Mouse (Mus musculus): ENCODE results near the gene Ptpn23.

Ptpn23 gene

GRCm38 (mm10) chr9:110408099-110408773 is at the start of gene Ptpn23:
Gene Ptpn23 (minus strand): TSS chr9:110408213.
- peak; percentile 87 for DNase-seq (ENCODE audit: extremely low read depth, low read depth)

DNA sequence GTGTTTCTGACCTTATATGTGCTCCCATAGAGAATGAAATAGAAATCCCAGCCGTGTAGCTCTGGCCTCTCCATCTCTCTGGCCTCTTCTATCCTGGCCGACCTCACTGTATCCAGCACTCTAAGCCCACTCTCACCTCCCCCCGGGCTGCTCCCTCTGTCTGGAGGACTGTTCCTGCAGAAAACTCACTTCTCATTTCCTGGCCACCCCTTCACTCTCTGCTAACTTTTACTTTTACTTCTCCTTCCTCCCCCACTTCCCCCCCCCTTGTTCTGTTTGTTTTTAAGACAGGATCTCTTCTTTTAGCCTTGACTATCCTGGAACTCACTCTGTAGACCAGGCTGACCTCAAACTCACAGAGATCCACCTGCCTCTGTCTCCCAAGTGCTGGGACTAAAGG is 44.5 kb upstream of the Ptpn23 start:
- DNase-seq (ENCODE audit: extremely low read depth, low read depth), result no peak

DNA sequence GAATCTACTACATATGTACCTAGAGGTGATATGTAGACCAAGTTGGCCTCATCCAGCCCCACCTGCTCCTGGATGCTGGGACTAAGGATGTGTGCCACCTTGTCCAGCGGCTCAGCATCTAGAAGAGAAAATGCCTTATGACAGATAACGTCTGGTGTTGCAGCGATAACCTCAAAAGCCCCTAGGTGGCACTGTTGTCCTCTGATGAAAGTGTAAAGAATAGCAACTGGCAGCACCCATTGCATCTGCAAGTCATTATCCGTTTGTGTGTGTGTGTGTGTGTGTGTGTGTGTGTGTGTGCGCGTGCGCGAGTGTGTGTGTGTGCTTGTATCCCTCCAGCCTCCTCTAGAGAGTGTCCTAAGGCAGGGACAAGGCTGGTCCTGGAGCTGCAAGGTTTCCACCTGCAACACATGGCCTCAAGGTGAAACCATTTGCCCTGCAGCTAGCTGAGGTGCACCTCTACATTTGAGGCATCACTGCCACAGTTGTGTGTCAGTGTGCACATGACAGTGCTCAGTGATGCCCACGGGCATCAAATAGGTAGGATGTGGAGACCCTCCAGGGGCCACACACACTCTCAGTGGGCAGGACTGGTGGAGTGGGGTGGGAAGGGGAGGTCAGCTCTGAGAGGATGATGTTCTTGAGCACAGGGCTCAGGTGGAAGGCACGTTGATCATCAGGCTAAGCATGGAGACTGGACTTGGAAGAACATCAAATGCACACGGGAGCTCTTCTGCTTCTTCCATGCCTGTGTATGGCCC is 41.0 kb upstream of the Ptpn23 start:
- peak; percentile 80 for DNase-seq (ENCODE audit: extremely low read depth, low read depth)

GRCm38 (mm10) chr9:110448356-110448755 is 40.3 kb upstream of the Ptpn23 start:
- DNase-seq (ENCODE audit: extremely low read depth, low read depth), result no peak

GRCm38 (mm10) chr9:110440559-110440958 is 32.5 kb upstream of the Ptpn23 start:
- DNase-seq (ENCODE audit: extremely low read depth, low read depth), result no peak

DNA sequence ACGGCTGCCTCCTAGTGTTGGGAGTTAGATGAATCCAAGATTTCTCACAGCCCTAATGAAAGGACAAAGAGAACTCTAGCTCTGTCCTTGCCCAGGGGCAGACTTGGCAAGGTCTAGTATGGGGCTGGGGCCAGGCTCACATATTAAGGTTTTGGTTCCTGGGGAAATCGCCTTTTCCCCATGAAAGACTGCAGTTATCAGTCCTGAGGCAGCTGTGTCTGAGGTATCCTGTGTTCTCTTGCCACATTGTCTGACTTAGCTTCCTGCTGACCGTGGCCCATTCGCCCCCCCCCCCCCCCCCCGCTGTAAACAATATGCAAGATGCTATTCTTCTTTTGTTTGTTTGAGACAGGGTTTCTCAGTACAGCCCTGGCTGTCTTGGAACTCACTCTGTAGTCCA is 32.0 kb upstream of the Ptpn23 start:
- no peak for DNase-seq (ENCODE audit: extremely low read depth, low read depth)

GRCm38 (mm10) chr9:110436041-110436440 is 28.0 kb upstream of the Ptpn23 start:
- no peak for DNase-seq (ENCODE audit: extremely low read depth, low read depth)

DNA sequence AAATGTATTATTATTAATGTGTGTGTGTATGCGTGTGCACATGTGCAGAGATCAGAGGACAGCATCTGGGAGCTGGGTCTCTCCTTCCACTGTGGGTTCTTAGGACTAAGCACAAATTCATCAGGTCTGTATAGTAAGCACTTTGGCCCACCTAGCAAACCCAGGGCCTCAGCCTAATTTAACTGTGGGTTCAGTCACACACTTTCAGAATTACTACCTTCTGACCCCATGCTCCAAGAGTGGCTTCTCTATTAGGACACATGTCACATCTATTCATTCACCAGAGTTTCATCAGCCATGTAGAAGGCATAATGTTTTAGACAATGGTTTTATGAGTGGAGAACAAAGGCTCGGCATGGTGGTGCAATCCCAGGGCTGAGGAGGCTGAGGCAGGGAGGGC is 25.0 kb upstream of the Ptpn23 start:
- DNase-seq (ENCODE audit: extremely low read depth, low read depth), result no peak

DNA sequence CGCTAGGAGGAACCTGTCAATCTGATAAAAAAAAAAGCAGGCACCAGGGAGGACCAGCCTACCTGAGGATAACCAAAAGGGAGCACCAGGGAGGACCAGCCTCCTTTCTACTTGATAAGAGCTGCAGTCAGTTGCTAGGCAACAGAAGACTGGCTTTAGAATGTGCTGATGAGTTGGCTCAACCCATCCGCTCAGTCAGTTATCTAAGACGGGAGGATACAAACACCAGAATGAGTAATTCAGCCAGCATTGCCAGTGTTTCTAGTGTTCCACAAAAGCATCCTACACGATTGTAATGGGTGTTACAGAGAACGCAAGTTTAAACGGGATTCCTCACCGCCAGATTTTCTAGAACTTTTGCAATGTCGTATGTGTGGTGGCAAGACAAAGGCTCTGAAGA is 23.2 kb upstream of the Ptpn23 start:
- no peak for DNase-seq (ENCODE audit: extremely low read depth, low read depth)

DNA sequence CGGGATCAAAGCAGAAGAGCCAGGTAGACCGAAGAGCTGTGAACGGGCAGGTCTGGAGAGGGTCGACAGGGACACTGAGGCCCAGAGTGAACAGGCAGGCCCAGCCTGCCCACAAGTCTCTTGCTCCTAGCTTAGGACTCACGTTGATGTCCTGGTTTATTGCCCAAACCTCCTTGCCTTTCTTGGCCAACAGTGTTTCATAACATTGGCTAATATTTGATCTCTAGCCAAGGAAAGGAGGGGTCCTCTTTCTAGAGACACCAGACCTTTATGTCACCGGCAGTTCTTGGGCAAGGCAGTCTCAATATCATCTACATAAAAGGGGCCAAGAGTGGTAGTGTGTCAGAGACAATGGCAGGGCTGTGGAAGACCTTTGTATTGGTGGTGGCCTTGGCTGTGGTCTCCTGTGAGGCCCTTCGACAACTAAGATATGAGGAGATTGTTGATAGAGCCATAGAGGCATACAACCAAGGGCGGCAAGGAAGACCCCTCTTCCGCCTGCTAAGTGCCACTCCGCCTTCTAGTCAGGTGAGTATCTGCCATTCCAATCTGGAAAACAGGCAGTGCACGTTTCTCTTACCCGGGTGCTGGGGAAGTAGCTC is 11.6 kb upstream of the Ptpn23 start, which contains the start of gene Ngp:
Gene Ngp, plus strand, starts transcription at position 237 of the 602 bp plus-strand sequence.
- DNase-seq (ENCODE audit: extremely low read depth, low read depth), result no peak

DNA sequence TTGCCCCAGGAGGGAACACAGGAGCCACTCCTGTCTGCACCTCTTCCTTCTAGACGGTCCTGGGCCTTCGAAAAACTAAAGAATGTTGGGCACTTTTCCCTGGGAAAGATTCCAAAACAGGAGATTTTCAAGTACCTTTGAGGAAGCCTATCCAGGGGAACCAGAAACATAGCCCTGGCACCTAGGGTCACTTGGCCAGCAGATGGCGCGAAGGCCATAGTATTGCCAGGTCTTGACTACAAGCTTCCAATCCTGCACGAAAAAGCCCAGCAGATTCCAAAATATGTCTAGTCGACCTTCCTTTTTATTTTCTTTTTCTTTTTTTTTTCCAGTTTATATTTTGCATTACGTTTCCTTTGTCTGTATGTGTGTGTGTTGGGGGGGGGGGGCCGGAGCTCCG is 5.8 kb upstream of the Ptpn23 start:
- DNase-seq (ENCODE audit: extremely low read depth, low read depth), result no peak

DNA sequence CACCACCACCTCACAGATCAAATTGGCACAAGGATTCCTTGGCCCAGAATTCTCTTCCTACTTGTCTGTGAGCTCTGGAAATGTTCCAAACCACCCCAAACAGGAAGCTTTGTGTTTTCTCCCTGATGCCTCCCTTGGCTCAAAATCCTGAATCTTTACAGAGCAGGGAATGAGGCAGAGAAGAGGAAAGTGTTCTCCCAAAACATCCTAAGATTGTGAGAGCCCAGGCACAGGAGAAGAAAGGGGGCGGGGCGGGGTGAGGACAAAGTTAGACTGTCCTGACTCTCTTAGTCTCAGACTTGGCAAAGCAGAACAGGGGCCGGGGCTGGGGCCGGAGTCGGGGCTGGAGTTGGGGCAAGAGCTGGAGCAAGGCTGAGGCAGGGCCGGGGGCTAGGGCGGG is 4.9 kb upstream of the Ptpn23 start:
- DNase-seq (ENCODE audit: extremely low read depth, low read depth), result no peak

GRCm38 (mm10) chr9:110410908-110411887 is 3.2 kb upstream of the Ptpn23 start:
- peak; percentile 79 for DNase-seq (ENCODE audit: extremely low read depth, low read depth)

DNA sequence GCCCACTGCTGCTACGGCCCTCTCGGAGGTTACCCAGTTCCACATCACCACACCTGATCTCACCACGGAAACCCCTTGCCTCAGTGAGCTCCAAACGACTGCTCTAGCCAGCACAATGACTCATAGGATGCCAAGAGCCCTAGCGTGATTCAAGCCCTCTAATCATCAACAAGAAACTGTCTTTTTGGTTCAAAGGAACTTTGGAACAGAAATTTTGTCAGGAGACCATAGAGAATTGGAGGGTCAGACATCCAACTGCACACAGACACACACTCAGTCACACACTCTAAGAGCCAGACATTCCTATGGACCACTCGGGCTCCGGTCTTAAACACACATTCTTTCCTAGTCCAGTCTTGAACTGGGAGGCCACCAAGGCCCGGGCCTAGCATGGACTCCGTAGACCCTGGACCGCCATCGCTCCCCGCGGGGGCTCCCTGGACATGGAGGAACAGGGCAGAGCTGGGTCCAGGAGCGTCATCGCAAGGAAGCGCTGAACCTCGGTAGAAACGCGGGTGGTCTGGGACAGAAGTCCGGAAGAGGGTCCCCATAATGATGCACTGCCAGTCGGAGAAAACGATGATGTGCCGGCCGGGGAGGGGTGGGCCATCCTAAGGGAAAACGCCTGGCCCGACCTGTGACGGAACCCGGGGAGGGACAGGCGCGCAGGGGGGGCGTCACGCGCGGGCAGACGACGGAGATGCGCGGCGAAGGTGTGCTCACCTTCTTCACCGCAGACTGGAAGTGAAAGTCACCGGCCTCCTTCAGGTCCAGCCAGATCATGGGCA is 508 bp downstream of the Ptpn23 start:
- peak; percentile 8 for DNase-seq (ENCODE audit: extremely low read depth, low read depth)

- peak; percentile 10 for DNase-seq (ENCODE audit: extremely low read depth, low read depth)
Observed at GRCm38 (mm10) chr9:110403240-110403639, 4.8 kb downstream of the Ptpn23 start.

- no peak for DNase-seq (ENCODE audit: extremely low read depth, low read depth)
Observed at GRCm38 (mm10) chr9:110402731-110403130, 5.3 kb downstream of the Ptpn23 start.

- DNase-seq (ENCODE audit: extremely low read depth, low read depth), result no peak
Observed at GRCm38 (mm10) chr9:110400650-110401049, 7.4 kb downstream of the Ptpn23 start.

- DNase-seq (ENCODE audit: extremely low read depth, low read depth), result no peak
Observed at GRCm38 (mm10) chr9:110393295-110393694, 14.7 kb downstream of the Ptpn23 start.

DNA sequence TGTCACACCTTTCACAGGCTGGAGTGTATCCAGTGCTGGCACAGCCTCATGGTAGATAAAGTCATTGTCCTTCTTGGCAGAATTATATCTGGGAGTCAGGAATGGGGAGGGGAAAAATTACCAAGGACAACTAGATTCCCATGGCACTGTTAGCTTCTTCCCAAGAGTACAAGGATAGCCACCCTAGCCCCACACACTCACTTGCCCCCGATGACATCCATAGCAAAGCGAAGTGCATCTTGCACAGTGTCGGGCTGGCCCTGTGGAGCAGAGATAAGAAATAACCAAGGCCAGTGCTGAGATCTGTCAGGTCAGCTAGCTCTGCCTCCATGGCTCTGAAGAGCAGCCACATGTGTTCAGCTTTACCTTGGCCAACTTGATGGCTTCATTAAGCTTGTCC is 17.2 kb downstream of the Ptpn23 start:
- no peak for DNase-seq (ENCODE audit: extremely low read depth, low read depth)

GRCm38 (mm10) chr9:110388011-110388410 is 20.0 kb downstream of the Ptpn23 start:
- no peak for DNase-seq (ENCODE audit: extremely low read depth, low read depth)

Data from MEL-GATA-1-ER (cell line).